ENCODE assay signal across 9 mouse cellular contexts in genomic region chr2:65792516-65792915, GRCm38 (mm10). TPM values are rescaled to one million over a fixed set of nuclear protein-coding genes. Genes with fewer than 3 reads are reported as not detected.
DNase-seq lines count a peak whose midpoint lies in the region; ATAC-seq and TF ChIP-seq lines count a peak whose summit lies in the region.
"Had no signal": no experiment of that assay in that cellular context is flagged by ENCODE, and none has a peak within 500 bp of the region (broad histone marks: within the 10 kb centered on the region; RNA-seq: fewer than 3 reads in every experiment).

No protein-coding gene starts in this region.

- H3K9ac ChIP-seq in liver, postnatal 0 days (replicated peaks) = no peak overlapping the region
- H3K9ac ChIP-seq: embryonic facial prominence, embryonic 13.5 days had no signal

- ATAC-seq in CD4-positive, CD25-positive, alpha-beta regulatory T cell, adult 4 months = peak; percentile 85
- ATAC-seq in liver, postnatal 0 days = no peak

- peak; percentile 26 for DNase-seq in kidney, adult 9 months
- DNase-seq in kidney, adult 11 months = no peak
- peak; percentile 56 for DNase-seq in adipocyte (ENCODE audit: low spot score)
- no peak for DNase-seq in liver, postnatal 0 days
- no peak for DNase-seq in thymus, postnatal 25 days
- DNase-seq in urinary bladder, postnatal 14 days (ENCODE audit: low spot score) = no peak
- no peak for DNase-seq in spleen, postnatal 36 days (ENCODE audit: low spot score in 2 of 2)

- no peaks in the 10 kb centered on the region for H3K36me3 ChIP-seq in liver, postnatal 0 days (replicated peaks; ENCODE audit: insufficient read depth, low read length)
- H3K36me3 ChIP-seq: embryonic facial prominence, embryonic 13.5 days had no signal

- no peaks in the 10 kb centered on the region for H3K4me1 ChIP-seq in liver, postnatal 0 days (ENCODE audit: insufficient read depth)
- H3K4me1 ChIP-seq: embryonic facial prominence, embryonic 13.5 days had no signal

- no peaks in the 10 kb centered on the region for H3K27me3 ChIP-seq in liver, postnatal 0 days (ENCODE audit: insufficient read depth, low read length)
- H3K27me3 ChIP-seq: embryonic facial prominence, embryonic 13.5 days had no signal

- 19% methylated on average over 3 of the region's 3 CpGs for WGBS in liver, postnatal 0 days (ENCODE audit: insufficient replicate concordance)

- peak; percentile 57 for TF ChIP-seq CTCF in liver, postnatal 0 days (IDR thresholded peaks at IDR 0.05; ENCODE audit: low read depth)

- H3K4me3 ChIP-seq in liver, postnatal 0 days (ENCODE audit: low read depth, low read length) = no peak overlapping the region
- H3K4me3 ChIP-seq: embryonic facial prominence, embryonic 13.5 days had no signal

- H3K4me2 ChIP-seq in liver, postnatal 0 days (ENCODE audit: low read depth, low read length) = no peak overlapping the region
- H3K4me2 ChIP-seq: embryonic facial prominence, embryonic 13.5 days had no signal

- no peaks in the 10 kb centered on the region for H3K9me3 ChIP-seq in liver, postnatal 0 days (ENCODE audit: low read length)

- no peak overlapping the region for H3K27ac ChIP-seq in liver, postnatal 0 days (ENCODE audit: low read depth)
- H3K27ac ChIP-seq: embryonic facial prominence, embryonic 13.5 days had no signal

- TF ChIP-seq EP300 in liver, postnatal 0 days (IDR thresholded peaks at IDR 0.05; ENCODE audit: low read depth) = no peak

RNA-seq across cellular contexts. Expression of gene Csrnp3, which starts 53.1 kb away (rescaled TPM):
- not detected for polyA plus RNA-seq in CD4-positive, CD25-positive, alpha-beta regulatory T cell, adult 4 months (2017; shearing (Covaris generic))
- polyA plus RNA-seq in liver, postnatal 0 days (2015; fragmentation: Nextera tagmentation; extraction: Ambion mirVana) = not detected in 2 replicates

Comparison
In these comparisons a context has a peak if more than half of its experiments do, and no peak if none do; other contexts are left out.
1. DNase-seq: peak in kidney, adult 9 months (single experiment) and adipocyte (single experiment); none in kidney, adult 11 months (single experiment), liver, postnatal 0 days (single experiment), thymus, postnatal 25 days (single experiment), urinary bladder, postnatal 14 days (single experiment) and spleen, postnatal 36 days (0 of 2).